Mouse (Mus musculus): ENCODE results near the gene Nlgn1.

The Nlgn1 gene

GRCm38 (mm10) chr3:26194970-26195369, 137.3 kb downstream of the Nlgn1 start:
- DNase-seq: no peak

- DNase-seq: no peak
These were observed 151.2 kb downstream of the Nlgn1 start for GRCm38 (mm10) chr3:26181013-26181412.

DNA sequence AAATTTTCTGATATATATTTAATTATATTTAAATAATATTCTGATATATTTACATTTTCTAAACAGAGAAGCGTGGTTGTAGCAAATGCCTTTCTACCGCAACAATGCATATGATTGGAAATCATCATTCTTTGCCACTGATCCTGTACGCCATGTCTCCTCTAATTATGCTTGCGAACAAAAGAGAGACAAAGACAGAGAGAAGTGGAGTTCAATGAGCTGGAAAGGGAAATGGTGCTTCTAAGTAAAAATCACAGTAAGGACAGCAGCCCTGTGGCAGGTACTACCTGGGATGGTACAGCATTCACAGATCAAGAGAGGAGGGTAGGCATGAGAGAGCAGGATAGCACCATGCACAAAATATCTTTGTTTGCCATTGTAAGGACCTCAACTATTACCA, 156.9 kb downstream of the Nlgn1 start:
- DNase-seq: no peak

DNA sequence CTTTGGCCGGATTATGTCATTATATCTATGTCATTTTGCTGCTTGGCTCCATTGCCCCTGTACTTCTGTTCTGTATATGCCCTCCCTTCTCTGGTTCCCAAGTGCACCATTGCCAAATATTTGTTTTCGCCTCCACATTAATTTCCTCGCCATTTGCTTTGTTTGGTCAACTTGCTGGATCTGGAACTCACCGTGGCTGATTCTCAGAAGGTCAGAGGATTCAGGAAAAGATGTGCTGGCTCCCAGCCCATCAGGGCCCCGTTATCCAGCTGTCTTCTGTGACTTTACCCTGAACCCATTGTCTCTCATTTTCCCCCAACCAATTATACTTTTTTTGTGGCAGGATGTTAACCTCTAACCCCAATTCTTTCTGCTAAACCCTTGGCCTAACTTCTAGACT, 158.0 kb downstream of the Nlgn1 start:
- peak; percentile 16 to 48 for DNase-seq

DNA sequence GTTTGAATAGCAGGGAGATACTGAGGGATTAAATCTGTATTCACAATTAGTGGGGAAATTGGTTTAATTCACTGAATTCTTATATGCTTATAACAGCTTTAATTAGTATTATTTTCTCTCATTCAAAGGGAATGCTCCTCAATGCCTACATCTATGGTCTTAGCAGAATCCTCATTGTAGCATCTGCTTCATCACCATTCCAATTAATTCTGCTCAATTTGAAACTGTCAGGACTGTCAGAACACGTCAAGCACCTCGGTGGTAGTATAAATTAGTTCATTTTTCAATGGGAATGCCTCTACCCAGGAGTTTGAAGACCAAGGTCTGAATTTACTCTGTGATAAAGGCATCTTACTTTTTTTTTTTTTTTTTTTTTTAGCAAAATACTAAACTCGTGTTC, 158.6 kb downstream of the Nlgn1 start:
- no peak for DNase-seq

DNA sequence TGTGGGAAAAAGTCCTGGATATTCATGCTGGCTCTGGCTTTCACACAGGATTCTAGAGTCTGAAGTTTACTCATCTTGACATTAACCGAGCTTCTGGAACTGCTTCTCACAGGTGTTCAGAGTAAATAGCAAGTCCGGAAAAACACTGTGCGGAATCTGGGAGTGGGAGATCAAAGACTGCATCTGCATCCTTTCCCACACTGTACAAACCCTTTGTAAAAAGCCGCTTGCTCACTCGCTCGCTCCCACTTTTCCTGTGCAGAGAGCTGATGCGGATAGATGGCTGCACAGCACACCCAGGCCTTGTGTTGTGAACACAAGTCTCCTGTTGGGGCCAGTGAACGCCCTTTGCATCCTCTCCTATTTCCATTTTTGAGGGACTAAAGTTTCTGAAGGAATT, 165.5 kb downstream of the Nlgn1 start:
- peak in 1 of 2 experiments; percentile 18 for DNase-seq

DNA sequence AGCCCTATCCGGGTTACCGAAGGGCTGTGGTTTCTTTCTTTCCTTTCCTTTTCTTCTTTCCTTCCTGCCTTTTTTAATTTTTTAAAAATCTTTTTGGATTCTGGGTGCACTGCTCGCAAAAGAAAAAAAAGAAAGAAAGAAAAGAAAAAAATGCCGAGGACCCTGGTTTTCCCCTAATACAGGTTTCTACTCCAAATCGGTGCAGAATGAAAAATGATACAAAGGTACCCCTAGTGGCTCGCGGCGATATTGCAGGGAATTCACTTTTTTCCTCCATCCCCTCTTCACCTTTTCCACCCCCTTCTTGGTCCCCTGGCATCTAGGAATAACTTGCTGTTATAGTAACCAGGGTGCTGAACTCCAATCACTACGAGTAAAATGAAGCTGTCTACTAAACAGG, 178.5 kb downstream of the Nlgn1 start:
- DNase-seq: peak in 1 of 2 experiments; percentile 51

DNA sequence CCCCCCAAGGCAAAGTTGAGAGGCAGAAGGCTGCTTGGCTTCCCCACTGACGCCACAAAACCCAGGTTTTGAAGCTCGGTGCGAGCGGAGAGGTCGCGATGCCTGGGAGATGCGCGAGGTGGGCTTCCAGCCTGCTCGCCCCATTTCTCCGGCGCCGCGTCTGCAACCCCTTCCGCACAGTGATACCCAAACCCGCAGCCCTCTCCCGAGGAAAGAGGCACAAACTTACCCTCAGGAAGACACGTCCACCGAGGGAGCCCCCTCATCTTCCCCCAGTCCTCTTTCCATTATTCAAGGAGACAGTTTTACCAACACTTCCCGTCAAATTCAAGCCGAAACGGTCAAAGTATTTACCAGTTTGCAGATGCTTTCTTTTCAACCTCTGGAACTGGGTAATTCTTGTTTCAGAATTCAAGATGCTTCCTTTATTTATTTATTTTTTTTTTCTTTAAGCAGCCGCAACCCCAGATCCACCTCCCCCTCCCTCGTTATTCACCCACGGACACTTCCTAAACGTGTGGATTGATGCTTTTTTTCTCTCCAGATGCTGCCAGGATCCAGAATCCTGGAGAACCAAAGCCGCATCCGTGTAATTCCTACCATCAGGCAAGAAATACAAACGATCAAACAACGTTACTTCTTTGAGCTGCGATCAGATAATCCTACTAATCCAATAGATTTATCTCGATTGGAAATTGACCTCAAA, 179.1 kb downstream of the Nlgn1 start:
- DNase-seq: no peak

- peak in 1 of 2 experiments; percentile 22 for DNase-seq
These were observed 179.7 kb downstream of the Nlgn1 start for GRCm38 (mm10) chr3:26152510-26153035.

- DNase-seq: no peak
These were observed 180.8 kb downstream of the Nlgn1 start for GRCm38 (mm10) chr3:26151351-26152020.

GRCm38 (mm10) chr3:26146174-26146573, 186.1 kb downstream of the Nlgn1 start:
- no peak for DNase-seq

DNA sequence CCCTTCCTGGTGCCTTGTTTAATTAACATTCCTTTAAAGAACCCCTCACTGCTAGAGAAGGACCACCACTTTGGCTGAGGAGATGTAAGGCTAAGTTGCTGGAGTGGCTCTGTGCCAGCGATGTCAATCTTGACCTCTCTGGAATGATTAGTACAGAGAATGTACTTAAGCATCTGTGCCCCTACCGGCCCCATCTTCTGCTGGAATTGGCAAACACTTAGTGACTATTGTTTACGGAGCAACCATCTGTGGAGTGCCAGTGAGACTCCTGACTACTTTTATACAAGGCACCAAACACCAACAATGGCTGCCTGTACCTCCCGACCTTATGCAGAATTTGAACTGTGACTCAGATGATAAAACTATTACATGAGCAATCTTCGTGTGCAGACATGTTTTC, 186.8 kb downstream of the Nlgn1 start:
- no peak for DNase-seq

- DNase-seq: no peak
These were observed 190.7 kb downstream of the Nlgn1 start for GRCm38 (mm10) chr3:26141590-26141989.

DNA sequence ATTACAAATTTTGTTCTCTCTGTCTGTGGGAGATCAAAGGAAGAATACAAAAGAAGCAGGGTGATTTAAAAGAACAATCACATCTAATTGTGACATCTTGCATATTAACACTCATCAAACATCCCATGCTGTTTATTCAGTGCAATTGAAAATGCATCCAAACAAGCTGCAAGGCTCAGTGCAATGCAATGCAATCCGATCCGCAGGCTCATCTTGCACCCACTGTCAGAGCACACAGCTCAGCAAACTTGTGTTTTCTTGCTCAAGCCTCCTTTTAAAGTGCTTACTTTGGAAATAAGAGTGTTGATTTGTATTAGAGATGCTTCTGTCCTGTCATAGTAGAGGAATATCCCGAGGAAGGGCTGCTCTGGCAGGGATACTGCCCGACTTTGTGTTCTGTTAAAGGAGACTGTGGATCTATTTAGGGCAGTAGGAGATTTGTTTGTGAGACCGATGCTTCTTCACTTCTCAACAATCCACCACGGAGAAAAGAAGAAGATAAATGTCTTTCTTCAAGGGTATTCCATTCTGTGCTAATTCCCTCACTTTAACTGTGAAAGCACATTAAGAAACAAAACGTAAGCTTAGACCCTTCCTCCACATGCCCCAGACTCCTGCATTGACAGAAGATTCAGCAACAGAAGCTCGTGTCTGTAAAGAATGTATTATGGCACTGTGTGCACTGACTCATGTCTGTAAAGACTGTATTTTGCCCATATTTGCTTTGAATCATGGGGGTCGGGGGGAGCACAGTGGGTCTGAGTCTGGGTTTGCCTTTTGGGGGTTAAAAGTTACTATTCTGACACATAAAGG, 197.2 kb downstream of the Nlgn1 start:
- no peak for DNase-seq

GRCm38 (mm10) chr3:26130919-26131318, 201.3 kb downstream of the Nlgn1 start:
- no peak for DNase-seq

DNA sequence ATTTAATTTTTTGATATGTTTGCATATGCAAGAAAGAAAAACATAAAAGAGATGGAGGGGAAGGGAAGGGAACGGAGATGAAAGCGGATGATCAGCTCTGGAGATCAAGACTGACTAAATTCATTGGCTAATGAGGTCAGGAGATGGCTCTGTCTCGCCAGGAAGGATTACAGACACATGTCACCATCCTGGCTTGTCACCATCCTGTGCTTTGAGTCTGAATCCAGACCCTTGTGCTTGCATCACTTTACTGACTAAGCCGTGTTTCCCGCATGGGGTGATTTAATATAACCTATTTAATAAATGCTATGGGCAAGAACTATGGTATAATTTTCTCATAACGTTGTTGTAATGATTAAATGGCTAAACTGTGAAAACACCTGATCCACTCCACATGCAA, 202.8 kb downstream of the Nlgn1 start:
- no peak for DNase-seq

GRCm38 (mm10) chr3:26117071-26117470, 215.2 kb downstream of the Nlgn1 start:
- no peak for DNase-seq

DNA sequence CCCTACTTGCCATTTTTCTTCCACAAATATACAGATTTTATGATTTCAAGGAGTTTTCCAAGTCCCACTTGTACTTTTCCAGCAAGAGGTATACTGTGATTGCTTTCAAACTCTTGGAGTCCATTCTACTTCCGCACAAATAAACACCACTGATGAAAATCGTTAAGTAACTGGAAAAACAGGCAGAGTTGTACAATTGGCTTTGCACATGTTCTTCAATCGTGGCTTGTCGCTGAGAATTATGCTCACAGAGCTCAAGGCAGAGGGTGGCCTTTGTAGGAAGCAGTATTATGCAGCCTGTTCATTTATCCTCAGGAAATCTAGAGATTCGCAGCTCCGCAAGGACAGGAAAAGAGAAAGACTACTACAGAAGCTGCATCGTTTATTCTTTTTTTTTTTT, 225.9 kb downstream of the Nlgn1 start:
- DNase-seq: no peak

- DNase-seq: no peak
These were observed 226.7 kb downstream of the Nlgn1 start for GRCm38 (mm10) chr3:26105528-26105927.

DNA sequence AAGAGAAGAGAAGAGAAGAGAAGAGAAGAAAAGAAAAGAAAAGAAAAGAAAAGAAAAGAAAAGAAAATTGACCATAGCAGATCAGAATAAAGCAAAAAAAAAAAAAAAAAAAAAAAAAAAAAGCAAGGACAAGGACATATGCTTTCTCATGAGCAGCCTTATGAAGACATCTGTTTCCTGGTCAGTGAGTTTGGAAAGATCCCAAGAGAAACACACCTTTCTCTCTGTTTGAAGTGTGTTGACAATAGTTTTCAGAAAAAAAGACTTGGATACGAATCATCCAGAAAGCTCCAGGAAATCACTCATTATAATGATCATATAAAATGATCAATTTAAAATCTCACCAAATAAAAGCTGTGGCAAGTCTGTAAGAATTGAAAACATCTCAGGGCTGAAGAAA, 230.0 kb downstream of the Nlgn1 start:
- DNase-seq: no peak

- DNase-seq: peak in 1 of 2 experiments; percentile 32
These were observed 236.7 kb downstream of the Nlgn1 start for GRCm38 (mm10) chr3:26095551-26095950.

DNA sequence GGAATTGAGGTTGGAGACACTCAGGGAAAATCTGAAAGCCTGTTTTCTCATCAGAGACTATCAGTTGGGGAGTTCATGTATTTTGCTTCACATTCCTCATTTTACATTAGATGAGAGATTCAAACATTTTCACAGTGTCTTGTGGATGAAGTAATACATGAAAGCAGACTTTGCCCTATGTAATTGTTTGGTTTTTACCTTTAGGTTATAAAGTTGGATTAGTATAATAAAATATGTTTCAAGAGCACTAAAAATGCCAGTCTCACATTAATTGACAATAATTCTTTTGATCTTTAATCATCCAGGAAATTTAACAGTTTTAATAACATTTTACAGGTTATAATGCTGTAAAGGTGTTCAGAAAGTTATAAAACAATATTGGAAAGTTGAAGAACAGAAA, 262.9 kb downstream of the Nlgn1 start:
- no peak for DNase-seq

GRCm38 (mm10) chr3:26050769-26051168, 281.5 kb downstream of the Nlgn1 start:
- no peak for DNase-seq

GRCm38 (mm10) chr3:26042966-26043365, 289.3 kb downstream of the Nlgn1 start:
- DNase-seq: no peak
